Mouse (Mus musculus) stomach, embryonic 15.5 days (tissue): ENCODE measurements around the gene Arpc1b. TPM values are rescaled to one million over a fixed set of nuclear protein-coding genes. Genes with fewer than 3 reads are reported as not detected.
"Not testable (repeated sequence)": the region's sequence is repeated elsewhere in the genome, so short reads cannot be mapped to it uniquely, and the experiment has no call there.

ENCODE experiments used
- ATAC-seq: fragments of 200-750 bp; cut with Nextera tagmentation; 2 replicates; pipeline ENCODE4 v1.8.0; 2017; ENCODE audit warnings: low read depth, moderate number of reproducible peaks, moderate TSS enrichment; ENCODE audit not compliant: insufficient read depth, low FRiP score
- H3K27ac ChIP-seq: fragments of 300-500 bp; sonication (generic); 2 replicates; pipeline ENCODE4 v1.5.1; 2015; ENCODE audit warnings: mild to moderate bottlenecking, inconsistent platforms
- H3K27me3 ChIP-seq: fragments of 300-500 bp; sonication (generic); replicated peaks from 2 replicates; pipeline ENCODE4 v1.6.1; 2015; ENCODE audit warnings: inconsistent platforms
- H3K36me3 ChIP-seq: fragments of 300-500 bp; sonication (generic); 2 replicates; pipeline ENCODE4 v1.6.1; 2015; ENCODE audit warnings: inconsistent platforms
- H3K4me1 ChIP-seq: fragments of 300-500 bp; sonication (generic); 2 replicates; pipeline ENCODE4 v1.6.1; 2015; ENCODE audit warnings: inconsistent platforms
- H3K4me2 ChIP-seq: fragments of 300-500 bp; sonication (generic); 2 replicates; pipeline ENCODE4 v1.6.1; 2015; ENCODE audit warnings: mild to moderate bottlenecking, inconsistent platforms
- H3K4me3 ChIP-seq: fragments of 300-500 bp; sonication (generic); replicated peaks from 2 replicates; pipeline ENCODE4 v1.5.1; 2015; ENCODE audit warnings: inconsistent platforms
- H3K9ac ChIP-seq: fragments of 300-500 bp; sonication (generic); 2 replicates; pipeline ENCODE4 v1.6.1; 2015; ENCODE audit warnings: inconsistent platforms
- H3K9me3 ChIP-seq: fragments of 300-500 bp; sonication (generic); 2 replicates; pipeline ENCODE4 v1.6.1; 2016; ENCODE audit warnings: inconsistent platforms
- WGBS: fragments of 180-500 bp; shearing (Covaris S2); methylation state at CpG from one replicate; pipeline ENCODE4 v1.1.7; 2015; 5-methylcytosine and 5-hydroxymethylcytosine counted together
- polyA plus RNA-seq: library from polyadenylated mRNA; unstranded; fragments of >200 nt; fragmentation: Nextera tagmentation; extraction: Ambion mirVana; gene quantifications from 2 replicates; pipeline ENCODE4 v1.2.1, GENCODE M21; 2015

Arpc1b gene
- polyA plus RNA-seq, 1 experiment from 2014 or later: 405 TPM

DNA sequence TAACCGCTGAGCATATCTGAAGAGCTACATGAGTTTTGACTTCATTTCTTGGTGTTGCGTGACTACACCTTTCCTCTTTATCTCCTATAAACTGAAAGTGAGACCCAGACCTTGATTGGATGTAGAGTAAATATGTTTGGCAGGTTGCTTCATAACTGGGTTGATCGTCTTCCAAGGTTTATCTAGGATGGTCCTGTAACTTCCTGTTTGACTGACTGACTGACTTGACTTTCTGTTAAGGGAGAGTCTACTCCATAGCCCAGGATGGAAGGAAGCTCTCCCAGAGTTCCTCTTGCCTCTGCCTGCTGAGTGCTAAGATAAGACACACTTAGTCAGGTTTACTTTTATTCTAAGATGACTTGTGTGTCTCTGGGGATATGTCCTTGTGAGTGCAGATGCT, 24.1 kb upstream of the Arpc1b start:
- 85% methylated on average over 3 of the region's 3 CpGs for WGBS
- Histone ChIP-seq H3K4me3 (no peak overlapping the region), H3K27me3 (no peaks in the 10 kb centered on the region), H3K27ac (no peak overlapping the region), H3K4me2 (no peak overlapping the region), H3K9me3 (no peaks in the 10 kb centered on the region), H3K9ac (no peak overlapping the region), H3K36me3 (peaks cover 33% of the 10 kb centered on the region), H3K4me1 (0 out of 2 replicates have a peak, but pooled peaks cover 3% of the 10 kb centered on the region)
- ATAC-seq: no peak

DNA sequence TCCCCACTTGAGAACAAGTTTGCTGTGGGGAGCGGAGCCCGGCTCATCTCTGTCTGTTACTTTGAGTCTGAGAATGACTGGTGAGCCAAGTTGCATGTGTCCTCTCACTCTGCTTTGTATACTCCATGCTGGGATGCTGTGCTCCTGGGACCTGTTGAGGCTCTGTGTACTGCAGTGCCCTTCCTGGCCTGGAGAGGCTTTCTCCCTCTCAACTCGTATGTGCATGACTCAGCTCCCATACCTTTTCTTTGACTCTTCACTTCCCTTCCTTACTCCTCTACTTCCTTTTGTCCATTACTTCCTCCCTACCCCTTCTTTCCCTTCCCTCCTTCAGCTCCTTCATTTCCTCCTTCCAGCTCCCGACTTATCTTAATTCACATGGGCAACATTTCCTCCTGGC, 17.8 kb upstream of the Arpc1b start:
- Histone ChIP-seq H3K36me3 (peaks cover 52% of the 10 kb centered on the region), H3K9me3 (no peaks in the 10 kb centered on the region), H3K27me3 (no peaks in the 10 kb centered on the region), H3K4me2 (no peak overlapping the region), H3K27ac (no peak overlapping the region), H3K4me1 (no peaks in the 10 kb centered on the region), H3K4me3 (no peak overlapping the region), H3K9ac (no peak overlapping the region)
- no peak for ATAC-seq
- 80% methylated on average over 4 of the region's 4 CpGs for WGBS

DNA sequence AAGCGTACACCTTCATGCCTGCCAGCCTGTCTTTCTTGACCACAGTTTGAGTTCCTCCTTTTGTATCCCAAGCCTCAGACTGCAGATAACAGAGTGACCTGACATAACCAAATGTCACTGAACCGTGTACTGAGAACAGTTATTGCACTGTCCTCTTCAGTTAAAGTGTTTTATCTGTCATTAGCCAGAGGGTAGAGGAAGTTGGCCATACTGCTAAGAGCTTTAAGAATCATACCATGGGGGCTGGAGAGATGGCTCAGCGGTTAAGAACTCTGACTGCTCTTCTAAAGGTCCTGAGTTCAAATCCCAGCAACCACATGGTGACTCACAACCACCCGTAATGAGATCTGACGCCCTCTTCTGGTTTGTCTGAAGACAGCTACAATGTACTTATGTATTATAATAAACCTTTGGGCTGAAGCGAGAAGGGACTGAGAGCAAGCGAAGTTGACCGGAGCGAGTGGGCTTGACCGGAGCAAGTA, 15.6 kb upstream of the Arpc1b start:
- no peak overlapping the region for H3K27ac ChIP-seq
- ATAC-seq: no peak
- no peaks in the 10 kb centered on the region for H3K27me3 ChIP-seq
- H3K9me3 ChIP-seq: no peaks in the 10 kb centered on the region
- H3K4me1 ChIP-seq: no peaks in the 10 kb centered on the region
- H3K9ac ChIP-seq: no peak overlapping the region
- no peak overlapping the region for H3K4me2 ChIP-seq
- H3K36me3 ChIP-seq: peaks cover 48% of the 10 kb centered on the region
- no peak overlapping the region for H3K4me3 ChIP-seq
- 88% methylated on average over 10 of the region's 10 CpGs for WGBS

DNA sequence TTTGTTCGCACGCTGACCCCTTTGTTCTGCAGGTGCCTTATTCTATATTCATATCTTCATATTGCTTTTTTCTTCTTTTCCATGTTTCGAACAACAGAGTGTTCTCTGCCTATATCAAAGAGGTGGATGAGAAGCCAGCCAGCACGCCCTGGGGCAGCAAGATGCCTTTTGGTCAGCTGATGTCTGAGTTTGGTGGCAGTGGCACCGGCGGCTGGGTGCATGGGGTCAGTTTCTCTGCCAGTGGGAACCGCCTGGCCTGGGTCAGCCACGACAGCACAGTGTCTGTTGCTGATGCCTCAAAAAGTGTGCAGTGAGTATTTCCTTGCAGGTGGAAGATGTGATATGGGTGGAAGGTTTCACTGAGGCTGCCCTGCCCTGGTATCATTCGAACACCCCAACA, 13.1 kb upstream of the Arpc1b start:
- 93% methylated on average over 9 of the region's 9 CpGs for WGBS

DNA sequence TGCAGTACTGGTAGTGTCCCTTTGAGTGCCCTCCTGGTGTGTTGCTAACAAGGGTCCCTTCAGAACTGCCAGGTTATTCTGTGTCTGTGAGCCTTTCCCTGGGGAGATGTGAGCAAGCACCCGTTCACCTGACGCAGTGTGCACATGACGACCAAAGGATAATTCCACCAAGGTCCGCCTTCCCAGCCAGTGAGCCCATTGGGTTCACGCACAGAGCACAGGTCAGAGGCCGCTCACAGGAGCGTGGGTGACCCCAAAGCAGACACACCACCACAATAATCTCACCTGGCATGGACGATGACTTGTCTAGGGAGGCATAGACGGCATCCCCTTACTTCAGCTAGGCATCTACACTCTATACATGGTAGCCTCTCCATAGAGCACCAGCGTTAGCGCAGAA, 12.6 kb upstream of the Arpc1b start:
- H3K27ac ChIP-seq: not testable (repeated sequence)

More for the DNA sequence above, 13.1 kb upstream of the Arpc1b start:
- ATAC-seq: no peak
- no peak overlapping the region for H3K27ac ChIP-seq
- H3K27me3 ChIP-seq: no peaks in the 10 kb centered on the region
- H3K4me3 ChIP-seq: no peak overlapping the region
- peaks cover 65% of the 10 kb centered on the region for H3K36me3 ChIP-seq
- H3K4me1 ChIP-seq: no peaks in the 10 kb centered on the region
- H3K9me3 ChIP-seq: no peaks in the 10 kb centered on the region
- no peak overlapping the region for H3K4me2 ChIP-seq
- no peak overlapping the region for H3K9ac ChIP-seq

DNA sequence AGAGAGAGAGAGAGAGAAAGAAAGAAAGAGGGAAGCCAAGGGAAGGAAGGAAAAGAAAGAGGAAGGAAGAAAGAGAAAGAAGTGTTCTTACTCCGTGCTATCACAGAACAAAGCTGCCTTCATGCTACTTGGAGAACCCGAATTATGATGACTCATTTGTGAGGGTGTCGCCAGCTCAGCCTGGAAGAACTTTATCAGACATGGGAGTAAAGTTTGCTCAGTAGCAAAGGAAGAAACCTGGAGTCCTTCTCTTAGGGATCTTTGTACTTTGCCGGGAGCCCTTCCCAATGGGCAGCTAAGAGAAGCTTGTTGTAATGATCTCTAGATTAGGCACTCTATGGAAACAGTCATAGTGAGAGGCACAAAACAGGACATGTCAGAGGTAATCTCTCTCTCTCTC, 11.3 kb upstream of the Arpc1b start:
- H3K36me3 ChIP-seq: peaks cover 67% of the 10 kb centered on the region
- 0 out of 2 replicates have a peak, but pooled peaks have one; percentile 16 for ATAC-seq
- 73% methylated on average over 4 of the region's 4 CpGs for WGBS
- no peaks in the 10 kb centered on the region for H3K4me1 ChIP-seq
- no peak overlapping the region for H3K27ac ChIP-seq
- H3K9ac ChIP-seq: no peak overlapping the region
- H3K27me3 ChIP-seq: no peaks in the 10 kb centered on the region
- no peak overlapping the region for H3K4me3 ChIP-seq
- H3K9me3 ChIP-seq: no peaks in the 10 kb centered on the region
- H3K4me2 ChIP-seq: no peak overlapping the region

More for the DNA sequence above, 12.6 kb upstream of the Arpc1b start:
- not testable (repeated sequence) for H3K4me2 ChIP-seq, H3K27me3 ChIP-seq, ATAC-seq, H3K9me3 ChIP-seq, H3K4me3 ChIP-seq, H3K4me1 ChIP-seq, H3K9ac ChIP-seq
- whole genome bisulfite sequencing: 93% methylated on average over 11 of the region's 11 CpGs
- H3K36me3 ChIP-seq: peaks cover 66% of the 10 kb centered on the region

DNA sequence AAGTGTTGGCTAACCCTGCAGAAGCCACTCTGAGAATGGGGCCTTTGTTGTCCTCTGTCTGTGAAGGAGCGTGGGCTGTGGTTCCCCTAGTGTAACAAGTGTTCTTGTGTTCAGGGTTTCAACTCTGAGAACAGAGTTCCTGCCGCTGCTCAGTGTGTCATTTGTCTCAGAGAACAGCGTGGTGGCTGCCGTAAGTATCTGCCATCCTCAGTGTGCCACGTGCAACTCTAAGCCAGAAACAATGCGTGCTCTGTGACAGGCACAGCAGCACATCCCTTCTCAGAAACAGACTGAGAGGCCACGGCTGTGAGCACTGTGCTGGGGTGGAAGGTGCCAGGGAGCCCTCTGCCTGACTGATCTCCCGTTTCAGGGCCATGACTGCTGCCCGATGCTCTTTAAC, 9.7 kb upstream of the Arpc1b start:
- no peak overlapping the region for H3K27ac ChIP-seq
- no peak overlapping the region for H3K9ac ChIP-seq
- no peak overlapping the region for H3K4me3 ChIP-seq
- H3K36me3 ChIP-seq: peaks cover 64% of the 10 kb centered on the region
- no peaks in the 10 kb centered on the region for H3K27me3 ChIP-seq
- H3K9me3 ChIP-seq: no peaks in the 10 kb centered on the region
- no peaks in the 10 kb centered on the region for H3K4me1 ChIP-seq
- WGBS: 84% methylated on average over 9 of the region's 9 CpGs
- ATAC-seq: no peak
- no peak overlapping the region for H3K4me2 ChIP-seq

DNA sequence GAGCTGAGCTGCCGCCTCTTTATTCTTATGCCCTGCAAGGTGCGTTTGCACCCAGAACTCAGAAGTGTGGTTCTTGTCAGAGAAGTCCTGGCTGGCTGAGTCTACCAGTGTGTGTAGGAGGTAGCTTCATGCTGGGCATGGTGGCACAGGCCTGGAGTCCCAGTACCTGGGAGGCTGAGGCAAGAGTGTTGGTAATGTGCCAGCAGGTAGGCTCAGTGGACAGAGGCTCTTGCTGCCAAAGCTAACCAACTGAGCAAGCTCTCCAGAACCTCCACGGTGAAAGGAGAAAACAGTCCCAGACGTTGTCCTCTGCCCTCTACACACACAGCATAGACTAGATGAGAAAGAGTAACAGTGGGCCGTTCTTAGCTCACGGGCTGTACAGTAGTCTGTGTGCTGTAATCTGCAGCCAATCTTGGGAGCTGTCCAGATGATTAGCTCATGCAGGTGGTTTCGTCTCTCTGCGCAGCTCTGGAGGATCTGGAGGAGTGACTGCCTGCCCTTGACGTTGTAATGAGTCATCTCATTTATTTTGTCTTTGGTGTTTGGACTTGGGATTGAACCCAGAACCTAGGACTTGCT, 8.2 kb upstream of the Arpc1b start:
- Histone ChIP-seq H3K4me3 (no peak overlapping the region), H3K4me1 (no peaks in the 10 kb centered on the region), H3K4me2 (no peak overlapping the region), H3K9ac (no peak overlapping the region), H3K27ac (no peak overlapping the region), H3K27me3 (no peaks in the 10 kb centered on the region), H3K9me3 (no peaks in the 10 kb centered on the region), H3K36me3 (peaks cover 72% of the 10 kb centered on the region)
- no peak for ATAC-seq
- 90% methylated on average over 9 of the region's 9 CpGs for WGBS

DNA sequence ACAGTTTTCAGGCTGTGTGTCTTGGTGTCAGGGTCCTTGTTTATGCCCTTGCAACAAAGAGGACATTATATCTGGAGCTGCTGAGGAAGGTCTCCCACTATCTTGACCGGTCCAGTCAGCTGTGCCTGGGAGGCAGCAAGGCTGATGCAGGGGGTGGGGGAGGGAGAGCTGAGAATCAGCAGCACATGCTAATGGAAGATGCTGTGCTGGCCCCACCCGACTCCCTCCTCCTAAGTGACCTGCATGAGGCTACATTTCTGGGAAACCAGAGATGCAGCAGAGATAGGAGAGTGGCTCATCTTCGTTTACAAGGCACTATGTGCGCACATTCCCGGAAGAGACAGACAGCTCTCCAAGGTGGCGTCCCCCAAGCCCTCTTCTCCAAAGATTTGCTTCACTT, 3.6 kb upstream of the Arpc1b start:
- H3K4me2 ChIP-seq: no peak overlapping the region
- peaks cover 39% of the 10 kb centered on the region for H3K36me3 ChIP-seq
- 86% methylated on average over 6 of the region's 6 CpGs for WGBS
- H3K27me3 ChIP-seq: no peaks in the 10 kb centered on the region
- ATAC-seq: no peak
- no peak overlapping the region for H3K4me3 ChIP-seq
- H3K27ac ChIP-seq: no peak overlapping the region
- H3K9me3 ChIP-seq: no peaks in the 10 kb centered on the region
- H3K9ac ChIP-seq: no peak overlapping the region
- peaks cover 9% of the 10 kb centered on the region; the same call in 1 of the 2 replicates for H3K4me1 ChIP-seq

DNA sequence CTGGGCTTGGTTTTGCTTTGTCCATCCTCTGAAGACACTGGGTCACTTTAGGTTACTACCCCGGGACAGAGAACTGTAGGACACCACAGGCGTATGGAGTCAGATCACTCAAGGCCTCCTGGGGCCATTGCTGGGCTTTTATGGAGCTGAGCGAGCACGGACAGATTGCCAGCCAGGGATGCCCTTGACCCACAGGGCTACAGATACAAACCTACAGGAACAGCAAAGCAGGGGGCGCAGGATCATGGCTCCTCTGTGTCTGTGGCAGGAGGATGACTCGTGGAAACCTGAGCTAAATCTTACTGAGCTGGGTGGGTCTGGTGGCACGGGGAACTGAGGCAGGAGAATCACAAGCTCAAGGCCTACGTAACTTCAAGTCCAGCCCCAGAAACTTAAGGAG, 1.4 kb upstream of the Arpc1b start:
- 80% methylated on average over 8 of the region's 8 CpGs for WGBS
- Histone ChIP-seq H3K4me3 (no peak overlapping the region), H3K9me3 (no peaks in the 10 kb centered on the region), H3K36me3 (peaks cover 20% of the 10 kb centered on the region), H3K9ac (no peak overlapping the region), H3K4me2 (no peak overlapping the region), H3K4me1 (peaks cover 23% of the 10 kb centered on the region), H3K27me3 (no peaks in the 10 kb centered on the region), H3K27ac (no peak overlapping the region)
- no peak for ATAC-seq

DNA sequence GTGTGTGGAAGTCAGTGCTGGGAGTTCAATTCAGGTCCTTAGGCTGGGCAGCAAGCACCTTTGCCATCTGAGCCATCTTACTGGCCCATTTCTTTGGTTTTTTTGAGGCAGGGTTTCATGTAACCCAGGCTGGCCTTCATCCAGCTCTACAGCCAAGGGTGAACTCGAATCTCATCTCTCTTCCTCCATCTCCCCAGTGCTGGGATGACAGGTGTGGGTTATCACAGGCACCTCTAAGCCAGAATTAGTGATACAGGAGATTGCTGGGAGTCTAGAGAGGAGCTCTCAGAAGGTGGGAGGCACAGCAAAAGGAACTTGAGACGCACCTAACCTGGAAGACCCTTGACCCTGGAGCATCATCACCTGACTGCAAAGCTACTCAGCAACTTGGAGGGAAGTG, 599 bp upstream of the Arpc1b start:
- Histone ChIP-seq H3K4me3 (peak overlapping the region; percentile 82), H3K9ac (no peak overlapping the region), H3K9me3 (no peaks in the 10 kb centered on the region), H3K27me3 (no peaks in the 10 kb centered on the region), H3K4me2 (peak overlapping the region; percentile 90), H3K27ac (no peak overlapping the region), H3K4me1 (peaks cover 23% of the 10 kb centered on the region), H3K36me3 (peaks cover 20% of the 10 kb centered on the region)
- WGBS: 22% methylated on average over 2 of the region's 2 CpGs
- ATAC-seq: no peak

DNA sequence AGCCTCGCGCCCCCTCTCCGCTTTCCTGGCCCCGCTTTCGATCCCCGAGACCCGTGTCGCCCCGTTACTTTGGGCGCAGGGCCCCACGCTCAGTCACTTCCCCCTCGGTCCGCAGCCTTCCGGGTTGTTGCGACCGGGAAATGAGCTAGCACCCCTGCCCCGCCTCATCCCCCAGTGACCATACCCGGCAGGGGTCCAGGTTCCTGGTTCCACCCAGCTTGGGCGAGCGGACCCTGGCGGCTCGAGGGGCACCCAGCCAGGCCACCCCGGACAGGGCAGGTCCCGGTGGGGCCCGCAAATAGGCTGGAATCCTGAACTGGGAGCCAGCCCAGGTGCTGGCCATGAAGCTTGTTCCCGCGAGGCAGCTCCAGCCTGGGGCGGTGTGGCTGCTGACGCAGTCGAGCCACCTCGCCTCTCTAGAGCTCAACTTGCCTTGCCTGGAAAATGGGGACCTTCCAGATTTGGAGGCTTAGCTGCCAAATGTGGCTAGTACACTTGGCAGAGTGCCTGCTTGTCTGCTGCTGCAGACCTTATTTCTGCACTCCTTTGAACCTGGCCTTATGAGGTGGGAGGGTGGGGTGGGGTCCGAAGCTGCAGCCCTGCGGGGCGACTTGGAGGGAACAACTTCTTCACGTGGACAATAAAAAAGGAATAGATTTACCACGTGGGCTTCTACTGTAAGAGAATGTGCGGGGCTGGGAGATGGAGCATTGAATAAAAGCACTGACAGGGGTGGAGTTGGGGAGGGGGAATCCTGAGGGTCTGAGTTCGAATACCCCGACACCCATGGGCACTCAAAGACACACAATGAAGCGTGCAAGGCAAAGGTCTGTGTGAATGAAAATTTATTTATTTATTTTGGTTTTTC, 825 bp downstream of the Arpc1b start:
- Histone ChIP-seq H3K27ac (peak overlapping the region; percentile 75), H3K9me3 (no peaks in the 10 kb centered on the region), H3K9ac (peak overlapping the region; percentile 69), H3K4me1 (peaks cover 23% of the 10 kb centered on the region), H3K36me3 (peaks cover 10% of the 10 kb centered on the region), H3K27me3 (no peaks in the 10 kb centered on the region), H3K4me2 (peak overlapping the region; percentile 90), H3K4me3 (peak overlapping the region; percentile 82)
- WGBS: 14% methylated on average over 38 of the region's 40 CpGs
- ATAC-seq: peak; percentile 43
